Mouse (Mus musculus) heart, embryonic 15.5 days (tissue): ENCODE measurements around the gene Adck2. TPM values are rescaled to one million over a fixed set of nuclear protein-coding genes. Genes with fewer than 3 reads are reported as not detected.

ENCODE experiments used
- ATAC-seq: fragments of 200-750 bp; cut with Nextera tagmentation; replicated peaks from 2 replicates; pipeline ENCODE4 v1.8.0; 2017; ENCODE audit warnings: low read depth, moderate TSS enrichment; ENCODE audit not compliant: insufficient number of reproducible peaks, insufficient read depth, low FRiP score
- H3K27ac ChIP-seq: fragments of 300-500 bp; sonication (generic); 2 replicates; pipeline ENCODE4 v1.5.1; 2015; ENCODE audit warnings: mild to moderate bottlenecking, inconsistent platforms
- H3K27me3 ChIP-seq: fragments of 300-500 bp; sonication (generic); 2 replicates; pipeline ENCODE4 v1.6.1; 2015; ENCODE audit warnings: inconsistent platforms
- H3K36me3 ChIP-seq: fragments of 300-500 bp; sonication (generic); 2 replicates; pipeline ENCODE4 v1.6.1; 2015; ENCODE audit warnings: mild to moderate bottlenecking, inconsistent platforms
- H3K4me1 ChIP-seq: fragments of 300-500 bp; sonication (generic); replicated peaks from 2 replicates; pipeline ENCODE4 v1.6.1; 2015; ENCODE audit warnings: inconsistent platforms
- H3K4me2 ChIP-seq: fragments of 300-500 bp; sonication (generic); 2 replicates; pipeline ENCODE4 v1.6.1; 2015; ENCODE audit warnings: inconsistent platforms, mild to moderate bottlenecking, moderate library complexity
- H3K4me3 ChIP-seq: fragments of 300-500 bp; sonication (generic); 2 replicates; pipeline ENCODE4 v1.5.1; 2015; ENCODE audit warnings: mild to moderate bottlenecking, inconsistent platforms
- H3K9ac ChIP-seq: fragments of 300-500 bp; sonication (generic); 2 replicates; pipeline ENCODE4 v1.6.1; 2015; ENCODE audit warnings: mild to moderate bottlenecking, inconsistent platforms
- H3K9me3 ChIP-seq: fragments of 300-500 bp; sonication (generic); replicated peaks from 2 replicates; pipeline ENCODE4 v1.6.1; 2016; ENCODE audit warnings: inconsistent platforms
- WGBS: fragments of 180-500 bp; shearing (Covaris S2); methylation state at CpG from one replicate; pipeline ENCODE4 v1.1.7; 2015; ENCODE audit warnings: mixed read lengths; 5-methylcytosine and 5-hydroxymethylcytosine counted together
- polyA plus RNA-seq: library from polyadenylated mRNA; unstranded; fragments of >200 nt; fragmentation: Nextera tagmentation; extraction: Ambion mirVana; gene quantifications from 2 replicates; pipeline ENCODE4 v1.2.1, GENCODE M21; 2015

Adck2 gene
- polyA plus RNA-seq, 1 experiment from 2014 or later, result 18.4 TPM

- ATAC-seq, result peak; percentile 27; the same call in 1 of the 2 replicates
- Histone ChIP-seq H3K4me3 (peak overlapping the region; percentile 28), H3K9ac (no peak overlapping the region), H3K27me3 (no peaks in the 10 kb centered on the region), H3K27ac (no peak overlapping the region), H3K4me1 (peaks cover 20% of the 10 kb centered on the region), H3K9me3 (no peaks in the 10 kb centered on the region), H3K36me3 (no peaks in the 10 kb centered on the region), H3K4me2 (peak overlapping the region; percentile 62)
- 11% methylated on average over 23 of the region's 23 CpGs for WGBS
Measured at GRCm38 (mm10) chr6:39562166-39563015, 11.3 kb upstream of the Adck2 start.

- H3K9ac ChIP-seq, result no peak overlapping the region
- H3K4me1 ChIP-seq, result no peaks in the 10 kb centered on the region
- no peak overlapping the region for H3K4me3 ChIP-seq
- no peaks in the 10 kb centered on the region for H3K36me3 ChIP-seq
- ATAC-seq, result no peak
- no peaks in the 10 kb centered on the region for H3K9me3 ChIP-seq
- no peak overlapping the region for H3K27ac ChIP-seq
- no peaks in the 10 kb centered on the region for H3K27me3 ChIP-seq
- WGBS, result 16% methylated on average over 5 of the region's 5 CpGs
- H3K4me2 ChIP-seq, result no peak overlapping the region
Measured at GRCm38 (mm10) chr6:39567528-39567927, 6.1 kb upstream of the Adck2 start.

GRCm38 (mm10) chr6:39570426-39570825 is 3.2 kb upstream of the Adck2 start:
- no peak overlapping the region for H3K9ac ChIP-seq
- 63% methylated on average over 3 of the region's 3 CpGs for WGBS
- no peak for ATAC-seq

GRCm38 (mm10) chr6:39574555-39574869 is 839 bp downstream of the Adck2 start:
- no peak for ATAC-seq
- WGBS, result 30% methylated on average over 10 of the region's 10 CpGs

More at GRCm38 (mm10) chr6:39570426-39570825, 3.2 kb upstream of the Adck2 start:
- no peaks in the 10 kb centered on the region for H3K27me3 ChIP-seq
- peaks cover 12% of the 10 kb centered on the region for H3K4me1 ChIP-seq
- H3K9me3 ChIP-seq, result no peaks in the 10 kb centered on the region
- H3K4me2 ChIP-seq, result no peak overlapping the region
- no peaks in the 10 kb centered on the region for H3K36me3 ChIP-seq
- H3K27ac ChIP-seq, result no peak overlapping the region
- no peak overlapping the region for H3K4me3 ChIP-seq

GRCm38 (mm10) chr6:39574951-39575350 is 1.3 kb downstream of the Adck2 start:
- Histone ChIP-seq H3K4me3 (peak overlapping the region; percentile 89), H3K9me3 (no peaks in the 10 kb centered on the region), H3K36me3 (peaks cover 28% of the 10 kb centered on the region), H3K4me2 (peak overlapping the region; percentile 89), H3K9ac (peak overlapping the region; percentile 85; the same call in 1 of the 2 replicates), H3K4me1 (peaks cover 12% of the 10 kb centered on the region), H3K27ac (peak overlapping the region; percentile 96), H3K27me3 (no peaks in the 10 kb centered on the region)
- WGBS, result 71% methylated on average over 7 of the region's 7 CpGs
- ATAC-seq, result no peak

More at GRCm38 (mm10) chr6:39574555-39574869, 839 bp downstream of the Adck2 start:
- peaks cover 12% of the 10 kb centered on the region for H3K4me1 ChIP-seq
- no peaks in the 10 kb centered on the region for H3K27me3 ChIP-seq
- H3K9me3 ChIP-seq, result no peaks in the 10 kb centered on the region
- H3K4me3 ChIP-seq, result peak overlapping the region; percentile 89
- peak overlapping the region; percentile 89 for H3K4me2 ChIP-seq
- peak overlapping the region; percentile 96 for H3K27ac ChIP-seq
- peak overlapping the region; percentile 85 for H3K9ac ChIP-seq
- peaks cover 26% of the 10 kb centered on the region for H3K36me3 ChIP-seq

- no peak for ATAC-seq
- Histone ChIP-seq H3K27me3 (no peaks in the 10 kb centered on the region), H3K9ac (no peak overlapping the region), H3K27ac (no peak overlapping the region), H3K9me3 (no peaks in the 10 kb centered on the region), H3K36me3 (peaks cover 48% of the 10 kb centered on the region), H3K4me1 (peaks cover 6% of the 10 kb centered on the region), H3K4me2 (no peak overlapping the region), H3K4me3 (no peak overlapping the region)
- WGBS, result 80% methylated on average over 7 of the region's 7 CpGs
Measured at GRCm38 (mm10) chr6:39579552-39579951, 5.9 kb downstream of the Adck2 start.

GRCm38 (mm10) chr6:39580558-39580957 is 6.9 kb downstream of the Adck2 start:
- Histone ChIP-seq H3K4me1 (no peaks in the 10 kb centered on the region), H3K27ac (no peak overlapping the region), H3K4me3 (no peak overlapping the region), H3K36me3 (peaks cover 51% of the 10 kb centered on the region), H3K9me3 (no peaks in the 10 kb centered on the region), H3K4me2 (no peak overlapping the region), H3K9ac (no peak overlapping the region), H3K27me3 (no peaks in the 10 kb centered on the region)
- ATAC-seq, result no peak
- 66% methylated on average over 2 of the region's 2 CpGs for WGBS

GRCm38 (mm10) chr6:39581087-39581784 is 7.6 kb downstream of the Adck2 start:
- H3K36me3 ChIP-seq, result peaks cover 57% of the 10 kb centered on the region
- H3K27me3 ChIP-seq, result no peaks in the 10 kb centered on the region
- no peaks in the 10 kb centered on the region for H3K9me3 ChIP-seq
- no peak for ATAC-seq
- no peak overlapping the region for H3K4me3 ChIP-seq
- WGBS, result 81% methylated on average over 7 of the region's 7 CpGs
- H3K4me2 ChIP-seq, result no peak overlapping the region
- no peak overlapping the region for H3K9ac ChIP-seq
- no peak overlapping the region for H3K27ac ChIP-seq
- H3K4me1 ChIP-seq, result no peaks in the 10 kb centered on the region

GRCm38 (mm10) chr6:39585517-39585916 is 11.8 kb downstream of the Adck2 start, which contains the start of gene Gm42420:
Gene Gm42420, plus strand, starts transcription at chr6:39585753.
- ATAC-seq, result no peak
- H3K27ac ChIP-seq, result no peak within 1 kb of the TSS
- no peaks in the 10 kb centered on the region for H3K27me3 ChIP-seq
- no peak within 1 kb of the TSS for H3K9ac ChIP-seq
- peaks cover 46% of the 10 kb centered on the region for H3K36me3 ChIP-seq
- no peak within 1 kb of the TSS for H3K4me3 ChIP-seq
- 79% methylated on average over 6 of the region's 6 CpGs for WGBS
- H3K9me3 ChIP-seq, result no peaks in the 10 kb centered on the region
- no peak within 1 kb of the TSS for H3K4me2 ChIP-seq
- H3K4me1 ChIP-seq, result no peaks in the 10 kb centered on the region

- Histone ChIP-seq H3K27ac (no peak overlapping the region), H3K36me3 (peaks cover 18% of the 10 kb centered on the region), H3K4me2 (peak overlapping the region; percentile 82), H3K9me3 (no peaks in the 10 kb centered on the region), H3K9ac (no peak overlapping the region), H3K4me3 (peak overlapping the region; percentile 85), H3K4me1 (peaks cover 15% of the 10 kb centered on the region), H3K27me3 (no peaks in the 10 kb centered on the region)
- ATAC-seq, result no peak
- WGBS, result 93% methylated on average over 4 of the region's 4 CpGs
Measured at GRCm38 (mm10) chr6:39591481-39591880, 17.8 kb downstream of the Adck2 start.

GRCm38 (mm10) chr6:39592401-39593214 is 18.9 kb downstream of the Adck2 start, which contains the start of gene Ndufb2:
Gene Ndufb2, plus strand, starts transcription at chr6:39592574.
- peak within 1 kb of the TSS; percentile 85 for H3K4me3 ChIP-seq
- H3K9ac ChIP-seq, result peak within 1 kb of the TSS; percentile 93
- peak within 1 kb of the TSS; percentile 97 for H3K27ac ChIP-seq
- peaks cover 14% of the 10 kb centered on the region for H3K36me3 ChIP-seq
- H3K27me3 ChIP-seq, result no peaks in the 10 kb centered on the region
- under 1% methylated on average over 56 of the region's 56 CpGs for WGBS
- peak; percentile 99 for ATAC-seq
- peak within 1 kb of the TSS; percentile 82 for H3K4me2 ChIP-seq
- peaks cover 15% of the 10 kb centered on the region for H3K4me1 ChIP-seq
- no peaks in the 10 kb centered on the region for H3K9me3 ChIP-seq
